Mouse (Mus musculus): ENCODE results near the gene Phf11b. TPM values are rescaled to one million over a fixed set of nuclear protein-coding genes. Genes with fewer than 3 reads are reported as not detected.
"Not testable (repeated sequence)": the region's sequence is repeated elsewhere in the genome, so short reads cannot be mapped to it uniquely, and the experiment has no call there.

Phf11b gene
- polyA plus RNA-seq (2012; fragmentation: generic; extraction: Trizol) = 0.06 TPM

DNA sequence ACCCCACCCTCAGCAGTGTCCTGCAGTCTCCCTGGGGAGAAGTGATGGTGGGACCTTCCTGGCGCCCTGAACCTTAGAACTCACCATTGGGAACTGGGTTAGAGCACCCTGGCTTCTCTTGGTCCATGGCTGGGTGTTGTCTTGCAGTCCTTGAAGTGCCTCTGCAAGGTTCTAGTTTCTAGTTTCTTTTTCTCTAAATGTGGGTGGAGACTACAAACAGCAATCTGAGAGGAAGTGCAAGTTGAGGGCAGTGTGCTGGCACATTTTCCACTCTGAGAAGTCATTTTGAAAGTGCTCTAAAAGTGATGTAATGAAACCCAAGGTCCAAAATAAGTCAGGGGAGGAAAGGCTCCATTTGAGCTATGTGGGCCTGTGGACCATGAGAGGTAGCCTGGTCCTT is at the start of gene Phf11b:
Gene Phf11b, minus strand, starts transcription at position 163 of the 400 bp plus-strand sequence.
- H3K4me3 ChIP-seq; H3K4me2 ChIP-seq (ENCODE audit: low read depth); H3K27me3 ChIP-seq (ENCODE audit: control insufficient read depth, insufficient read depth, insufficient read length); H3K36me3 ChIP-seq (ENCODE audit: control insufficient read depth, insufficient read depth); H3K79me2 ChIP-seq (ENCODE audit: control insufficient read depth, insufficient read depth); H3ac ChIP-seq (ENCODE audit: control insufficient read depth, insufficient read length): not testable (repeated sequence)

DNA sequence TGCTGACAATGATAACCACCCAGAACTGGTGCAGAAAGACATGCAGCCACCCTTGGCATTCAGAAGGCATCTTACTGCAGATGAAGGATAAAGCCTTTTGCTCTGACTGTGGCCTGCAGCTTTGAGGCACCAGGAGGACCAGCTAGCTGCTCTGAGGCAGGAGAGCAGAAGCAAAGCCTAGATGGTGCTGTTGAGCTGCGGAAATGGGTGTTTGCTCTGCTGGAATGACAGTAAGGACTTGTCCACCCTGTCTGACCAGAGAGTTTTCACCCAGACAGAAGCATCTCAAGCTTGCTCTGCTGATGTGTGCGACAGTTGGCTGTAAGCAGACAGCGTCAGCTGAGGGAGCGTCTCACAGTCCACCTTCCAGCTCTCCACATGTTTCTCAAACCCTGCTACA is 49.0 kb upstream of the Phf11b start:
- H3K36me3 ChIP-seq (ENCODE audit: control insufficient read depth, insufficient read depth); H3K4me2 ChIP-seq (ENCODE audit: low read depth); H3K27me3 ChIP-seq (ENCODE audit: control insufficient read depth, insufficient read depth, insufficient read length); H3ac ChIP-seq (ENCODE audit: control insufficient read depth, insufficient read length); H3K4me3 ChIP-seq; H3K79me2 ChIP-seq (ENCODE audit: control insufficient read depth, insufficient read depth): not testable (repeated sequence)

GRCm38 (mm10) chr14:59389532-59389931 is 48.4 kb upstream of the Phf11b start:
- no peaks in the 10 kb centered on the region for H3K79me2 ChIP-seq (ENCODE audit: control insufficient read depth, insufficient read depth)
- no peak overlapping the region for H3K4me3 ChIP-seq
- no peak overlapping the region for H3ac ChIP-seq (ENCODE audit: control insufficient read depth, insufficient read length)
- no peaks in the 10 kb centered on the region for H3K36me3 ChIP-seq (ENCODE audit: control insufficient read depth, insufficient read depth)
- no peak overlapping the region for H3K4me2 ChIP-seq (ENCODE audit: low read depth)
- no peak for TF ChIP-seq TCF3 (IDR thresholded peaks at IDR 0.05; ENCODE audit: insufficient read length, low read depth)
- TF ChIP-seq POLR2A (IDR thresholded peaks at IDR 0.05; ENCODE audit: insufficient read length, low read depth) = no peak
- no peak for TF ChIP-seq SRF (IDR thresholded peaks at IDR 0.05; ENCODE audit: control insufficient read depth, insufficient read length, low read depth)
- TF ChIP-seq TCF12 (IDR thresholded peaks at IDR 0.05; ENCODE audit: insufficient read depth, poor library complexity, severe bottlenecking) = no peak
- TF ChIP-seq USF1 (IDR thresholded peaks at IDR 0.05; ENCODE audit: low read depth) = no peak
- no peaks in the 10 kb centered on the region for H3K27me3 ChIP-seq (ENCODE audit: control insufficient read depth, insufficient read depth, insufficient read length)

- H3K36me3 ChIP-seq (ENCODE audit: control insufficient read depth, insufficient read depth) = no peaks in the 10 kb centered on the region
- TF ChIP-seq MAX (IDR thresholded peaks at IDR 0.05; ENCODE audit: low read depth) (no peak), TCF12 (IDR thresholded peaks at IDR 0.05; ENCODE audit: insufficient read depth, poor library complexity, severe bottlenecking) (no peak)
- H3K27me3 ChIP-seq (ENCODE audit: control insufficient read depth, insufficient read depth, insufficient read length) = no peaks in the 10 kb centered on the region
- no peak overlapping the region for H3K4me3 ChIP-seq
- H3K4me2 ChIP-seq (ENCODE audit: low read depth) = no peak overlapping the region
- no peak overlapping the region for H3ac ChIP-seq (ENCODE audit: control insufficient read depth, insufficient read length)
- H3K79me2 ChIP-seq (ENCODE audit: control insufficient read depth, insufficient read depth) = no peaks in the 10 kb centered on the region
These were observed 29.4 kb upstream of the Phf11b start for GRCm38 (mm10) chr14:59370348-59371068.

DNA sequence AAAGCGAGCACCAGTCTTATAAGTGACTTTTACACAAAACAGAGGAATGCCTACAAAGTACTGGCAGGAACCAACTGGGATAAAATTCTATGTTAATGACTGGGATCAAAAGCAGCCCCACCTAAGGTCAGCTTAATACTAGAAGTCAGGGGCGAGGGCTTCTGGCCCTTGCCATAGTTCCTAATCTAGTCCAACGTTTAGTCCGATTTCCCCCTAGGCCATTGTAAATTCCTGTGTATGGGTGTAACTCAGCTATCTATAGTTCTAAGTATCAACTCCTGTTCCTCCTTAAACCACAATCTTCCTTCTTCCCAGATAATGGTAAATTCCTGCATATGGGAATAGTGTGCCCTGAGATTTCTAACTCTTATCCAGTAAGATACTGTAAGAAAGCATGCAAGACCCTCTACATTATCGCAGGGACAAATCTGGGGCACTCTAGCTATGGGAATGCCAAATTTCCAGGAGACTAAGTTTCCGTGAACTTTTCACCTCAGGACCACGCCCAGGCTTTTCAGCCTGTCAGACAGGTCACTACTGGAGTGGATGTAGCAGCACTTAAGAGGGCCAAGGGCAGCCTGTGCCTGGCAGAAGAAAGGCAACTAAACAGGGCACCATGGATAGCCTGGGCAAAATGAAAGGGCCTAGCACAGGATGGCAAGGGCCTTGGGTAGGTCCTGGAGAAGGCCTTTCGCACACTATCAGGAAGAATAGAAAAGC is 25.4 kb upstream of the Phf11b start:
- Histone ChIP-seq H3K4me3 (no peak overlapping the region), H3K36me3 (ENCODE audit: control insufficient read depth, insufficient read depth) (no peaks in the 10 kb centered on the region), H3K79me2 (ENCODE audit: control insufficient read depth, insufficient read depth) (no peaks in the 10 kb centered on the region), H3K4me2 (ENCODE audit: low read depth) (no peak overlapping the region), H3K27me3 (ENCODE audit: control insufficient read depth, insufficient read depth, insufficient read length) (no peaks in the 10 kb centered on the region), H3ac (ENCODE audit: control insufficient read depth, insufficient read length) (no peak overlapping the region)
- TF ChIP-seq SRF (IDR thresholded peaks at IDR 0.05; ENCODE audit: control insufficient read depth, insufficient read length, low read depth) (no peak), USF1 (IDR thresholded peaks at IDR 0.05; ENCODE audit: low read depth) (no peak), CEBPB (IDR thresholded peaks at IDR 0.05; ENCODE audit: insufficient read depth, poor library complexity, severe bottlenecking) (no peak), MAX (IDR thresholded peaks at IDR 0.05; ENCODE audit: low read depth) (no peak), MYOG (IDR thresholded peaks at IDR 0.05; ENCODE audit: control insufficient read depth in 1 of 3, insufficient read depth in 1 of 3, insufficient read length in 2 of 3, low read depth in 2 of 3) (no peak), POLR2A (IDR thresholded peaks at IDR 0.05; ENCODE audit: insufficient read length, low read depth) (no peak), TCF12 (IDR thresholded peaks at IDR 0.05; ENCODE audit: insufficient read depth, poor library complexity, severe bottlenecking) (no peak), MYOD1 (IDR thresholded peaks at IDR 0.05; ENCODE audit: control insufficient read depth in 1 of 3, insufficient read length in 2 of 3, low read depth in 2 of 3) (no peak), POLR2AphosphoS2 (IDR thresholded peaks at IDR 0.05; ENCODE audit: insufficient read length, low read depth) (no peak), TCF3 (IDR thresholded peaks at IDR 0.05; ENCODE audit: insufficient read length, low read depth) (no peak), REST (IDR thresholded peaks at IDR 0.05; ENCODE audit: insufficient read depth, insufficient read length) (no peak), E2F4 (IDR thresholded peaks at IDR 0.05; ENCODE audit: insufficient read depth) (no peak)

- Histone ChIP-seq H3K79me2 (ENCODE audit: control insufficient read depth, insufficient read depth) (no peaks in the 10 kb centered on the region), H3K36me3 (ENCODE audit: control insufficient read depth, insufficient read depth) (no peaks in the 10 kb centered on the region), H3K4me3 (no peak within 1 kb of the TSS), H3K27me3 (ENCODE audit: control insufficient read depth, insufficient read depth, insufficient read length) (no peaks in the 10 kb centered on the region), H3ac (ENCODE audit: control insufficient read depth, insufficient read length) (no peak within 1 kb of the TSS), H3K4me2 (ENCODE audit: low read depth) (peak within 1 kb of the TSS; percentile 60)
- TF ChIP-seq TCF12 (IDR thresholded peaks at IDR 0.05; ENCODE audit: insufficient read depth, poor library complexity, severe bottlenecking) (no peak), MYOG (IDR thresholded peaks at IDR 0.05; ENCODE audit: control insufficient read depth in 1 of 3, insufficient read depth in 1 of 3, insufficient read length in 2 of 3, low read depth in 2 of 3) (no peak), USF1 (IDR thresholded peaks at IDR 0.05; ENCODE audit: low read depth) (no peak), REST (IDR thresholded peaks at IDR 0.05; ENCODE audit: insufficient read depth, insufficient read length) (no peak), TCF3 (IDR thresholded peaks at IDR 0.05; ENCODE audit: insufficient read length, low read depth) (no peak), SRF (IDR thresholded peaks at IDR 0.05; ENCODE audit: control insufficient read depth, insufficient read length, low read depth) (no peak), CEBPB (IDR thresholded peaks at IDR 0.05; ENCODE audit: insufficient read depth, poor library complexity, severe bottlenecking) (no peak), POLR2AphosphoS2 (IDR thresholded peaks at IDR 0.05; ENCODE audit: insufficient read length, low read depth) (no peak)
These were observed 24.1 kb upstream of the Phf11b start, which contains the start of gene Phf11d for GRCm38 (mm10) chr14:59365244-59365644. TSS of gene Phf11d (minus strand) at chr14:59365470.
